Mouse (Mus musculus): ENCODE results near the gene Gm20441. TPM values are rescaled to one million over a fixed set of nuclear protein-coding genes. Genes with fewer than 3 reads are reported as not detected.

Gm20441 gene
- polyA plus RNA-seq (2012; rRNA removed) = not detected in 2 replicates

DNA sequence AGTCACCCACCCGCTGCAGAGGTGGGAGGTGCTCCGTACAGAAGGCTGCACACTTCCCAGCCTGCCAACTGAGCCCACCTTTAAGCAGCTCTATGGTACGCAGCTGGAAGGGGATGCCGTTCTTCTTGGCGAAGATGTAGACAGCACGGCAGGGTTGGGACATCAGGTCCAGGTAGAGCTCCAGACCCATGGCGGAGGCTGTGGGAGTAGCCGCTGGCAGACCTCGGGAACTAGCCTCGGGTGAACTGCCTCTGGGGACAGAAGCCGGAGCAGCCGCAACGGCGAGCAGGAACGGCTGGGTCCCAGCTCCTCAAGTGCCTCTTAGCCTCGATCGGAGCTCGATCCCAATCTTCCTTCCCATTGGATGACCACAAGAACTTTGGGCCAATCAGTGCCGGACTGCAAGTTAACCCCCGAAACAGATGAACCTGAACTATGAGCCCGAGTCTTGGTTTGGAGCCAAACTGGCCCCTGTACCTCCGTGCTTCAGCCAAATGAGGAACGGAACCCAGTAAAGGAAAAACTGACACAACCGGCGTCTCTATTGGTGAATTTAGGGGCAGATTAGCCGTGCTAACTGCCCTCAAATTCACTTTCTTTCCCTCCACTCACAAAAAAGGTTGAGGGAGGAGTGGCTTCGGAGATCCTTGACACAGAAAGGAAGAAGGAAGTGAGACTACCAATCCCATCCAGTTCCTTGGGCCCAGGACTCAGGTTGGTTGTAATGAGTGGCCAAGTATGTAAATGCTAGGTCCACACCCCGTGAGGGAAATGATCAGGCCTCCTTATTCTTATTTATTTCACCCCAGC lies at the start of gene Gm20441, which contains the start of gene Gstt3:
Gene Gm20441 (minus strand): TSS at position 186 of the 810 bp plus-strand sequence.
Gene Gstt3 (minus strand): TSS at position 646 of the 810 bp plus-strand sequence.
- H3K27ac ChIP-seq (ENCODE audit: control insufficient read depth, insufficient read depth, low read length) = no peak within 1 kb of the TSS
- peak; percentile 24 for DNase-seq
- TF ChIP-seq POLR2A (IDR thresholded peaks at IDR 0.05; ENCODE audit: control insufficient read depth, extremely low read depth, insufficient read depth, low read length, poor library complexity) (no peak), CTCF (IDR thresholded peaks at IDR 0.05; ENCODE audit: borderline replicate concordance, control insufficient read depth, extremely low read depth, insufficient read depth, low read length, poor library complexity) (no peak)
- 2% methylated on average over 28 of the region's 28 CpGs for WGBS
- 0 out of 2 replicates have a peak, but pooled peaks cover 2% of the 10 kb centered on the region for H3K27me3 ChIP-seq (ENCODE audit: control insufficient read depth, insufficient read depth, low read length)
- no peaks in the 10 kb centered on the region for H3K36me3 ChIP-seq (ENCODE audit: control insufficient read depth, insufficient read depth, low read length)
- peak within 1 kb of the TSS; percentile 39 for H3K4me3 ChIP-seq (ENCODE audit: control insufficient read depth, insufficient read depth, low read length)
- H3K4me1 ChIP-seq (replicated peaks; ENCODE audit: control insufficient read depth, insufficient read depth, low read length) = peaks cover 19% of the 10 kb centered on the region

DNA sequence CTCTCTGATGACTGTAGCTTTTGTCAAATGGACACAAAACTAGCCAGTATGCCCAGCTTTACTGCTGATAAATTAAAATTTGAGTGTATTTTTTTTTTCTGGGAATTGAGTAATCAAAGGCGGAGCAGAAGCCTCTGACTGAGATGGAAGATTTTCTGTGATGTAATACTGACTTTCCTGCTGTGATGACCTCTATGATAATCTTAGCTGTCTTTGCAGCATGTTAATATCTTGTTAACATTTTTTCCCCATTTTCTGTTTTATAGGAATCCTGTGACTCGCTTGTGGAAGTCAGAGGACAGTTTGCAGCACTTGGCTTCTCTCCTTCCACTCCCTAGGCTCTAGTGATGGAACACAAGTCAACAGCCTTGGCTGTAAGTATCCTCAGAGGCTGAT lies 49.5 kb upstream of the Gm20441 start:
- peaks cover 20% of the 10 kb centered on the region for H3K4me1 ChIP-seq (replicated peaks; ENCODE audit: control insufficient read depth, insufficient read depth, low read length)
- WGBS = 97% methylated on average over 2 of the region's 2 CpGs
- no peaks in the 10 kb centered on the region for H3K36me3 ChIP-seq (ENCODE audit: control insufficient read depth, insufficient read depth, low read length)
- H3K27ac ChIP-seq (ENCODE audit: control insufficient read depth, insufficient read depth, low read length) = no peak overlapping the region
- H3K27me3 ChIP-seq (ENCODE audit: control insufficient read depth, insufficient read depth, low read length) = no peaks in the 10 kb centered on the region
- TF ChIP-seq CTCF (IDR thresholded peaks at IDR 0.05; ENCODE audit: borderline replicate concordance, control insufficient read depth, extremely low read depth, insufficient read depth, low read length, poor library complexity) (no peak), POLR2A (IDR thresholded peaks at IDR 0.05; ENCODE audit: control insufficient read depth, extremely low read depth, insufficient read depth, low read length, poor library complexity) (no peak)
- DNase-seq = no peak
- no peak overlapping the region for H3K4me3 ChIP-seq (ENCODE audit: control insufficient read depth, insufficient read depth, low read length)

DNA sequence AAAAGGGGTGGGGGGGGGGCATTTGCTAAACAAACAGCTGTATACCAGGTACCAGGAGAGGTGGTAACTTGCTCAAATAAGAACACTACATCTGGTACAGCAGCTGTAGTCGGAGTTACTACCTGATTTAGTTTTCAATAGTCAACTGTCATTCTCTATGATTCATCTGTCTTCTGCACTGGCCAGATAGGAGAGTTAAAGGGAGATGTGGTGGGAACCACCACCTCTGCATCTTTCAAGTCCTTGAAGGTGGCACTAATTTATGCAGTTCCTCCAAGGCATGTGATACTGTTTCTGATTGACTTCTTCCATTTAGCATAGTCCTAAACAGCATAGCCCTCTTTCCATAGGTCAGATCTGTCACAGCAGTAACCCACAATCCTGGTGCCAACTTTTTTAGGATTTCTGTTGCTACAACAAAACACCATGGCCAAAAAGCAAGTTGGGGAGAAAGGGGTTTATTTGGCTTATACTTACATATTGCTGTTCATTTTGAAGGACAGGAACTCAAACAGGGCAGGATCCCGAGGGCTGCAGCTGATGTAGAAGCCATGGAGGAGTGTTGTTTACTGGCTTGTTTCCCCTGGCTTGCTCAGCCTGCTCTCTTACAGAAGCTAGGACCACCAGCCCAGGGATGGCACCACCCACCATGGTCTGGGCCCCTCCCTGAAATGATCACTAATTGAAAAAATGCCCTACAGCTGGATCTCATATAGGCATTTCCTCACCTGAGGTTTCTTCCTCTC lies 48.9 kb upstream of the Gm20441 start:
- Histone ChIP-seq H3K27me3 (ENCODE audit: control insufficient read depth, insufficient read depth, low read length) (no peaks in the 10 kb centered on the region), H3K4me3 (ENCODE audit: control insufficient read depth, insufficient read depth, low read length) (no peak overlapping the region), H3K36me3 (ENCODE audit: control insufficient read depth, insufficient read depth, low read length) (no peaks in the 10 kb centered on the region), H3K4me1 (replicated peaks; ENCODE audit: control insufficient read depth, insufficient read depth, low read length) (peaks cover 19% of the 10 kb centered on the region), H3K27ac (ENCODE audit: control insufficient read depth, insufficient read depth, low read length) (no peak overlapping the region)
- WGBS = 86% methylated on average over 2 of the region's 2 CpGs
- DNase-seq = no peak
- TF ChIP-seq POLR2A (IDR thresholded peaks at IDR 0.05; ENCODE audit: control insufficient read depth, extremely low read depth, insufficient read depth, low read length, poor library complexity) (no peak), CTCF (IDR thresholded peaks at IDR 0.05; ENCODE audit: borderline replicate concordance, control insufficient read depth, extremely low read depth, insufficient read depth, low read length, poor library complexity) (no peak)

DNA sequence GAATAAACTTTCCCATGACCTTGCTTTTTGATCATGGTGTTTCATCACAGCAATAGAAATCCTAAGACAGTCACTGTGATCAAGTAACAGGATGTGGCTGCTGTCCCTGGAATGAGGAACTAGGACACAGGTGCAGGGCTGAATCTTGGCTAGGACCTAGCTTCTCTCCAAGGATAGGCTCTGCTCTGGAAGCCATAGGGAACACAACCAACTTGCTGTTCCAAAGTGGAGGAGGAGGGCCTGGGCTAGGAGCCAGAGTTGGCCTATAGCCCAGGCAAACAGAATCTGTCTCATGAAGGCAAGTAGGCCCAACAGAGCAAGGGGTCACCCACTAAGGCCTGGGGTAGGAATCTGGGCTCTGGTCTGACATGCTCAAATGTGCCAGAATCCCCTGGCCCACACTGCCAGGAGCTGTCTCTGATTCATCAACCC lies 47.8 kb upstream of the Gm20441 start:
- H3K27me3 ChIP-seq (ENCODE audit: control insufficient read depth, insufficient read depth, low read length) = no peaks in the 10 kb centered on the region
- H3K36me3 ChIP-seq (ENCODE audit: control insufficient read depth, insufficient read depth, low read length) = no peaks in the 10 kb centered on the region
- TF ChIP-seq POLR2A (IDR thresholded peaks at IDR 0.05; ENCODE audit: control insufficient read depth, extremely low read depth, insufficient read depth, low read length, poor library complexity) (no peak), CTCF (IDR thresholded peaks at IDR 0.05; ENCODE audit: borderline replicate concordance, control insufficient read depth, extremely low read depth, insufficient read depth, low read length, poor library complexity) (no peak)
- no peak overlapping the region for H3K4me3 ChIP-seq (ENCODE audit: control insufficient read depth, insufficient read depth, low read length)
- H3K27ac ChIP-seq (ENCODE audit: control insufficient read depth, insufficient read depth, low read length) = no peak overlapping the region
- no peak for DNase-seq
- H3K4me1 ChIP-seq (replicated peaks; ENCODE audit: control insufficient read depth, insufficient read depth, low read length) = peaks cover 10% of the 10 kb centered on the region

GRCm38 (mm10) chr10:75827668-75828360 lies 47.1 kb upstream of the Gm20441 start:
- WGBS = 100% methylated on average over 4 of the region's 4 CpGs
- DNase-seq = no peak
- H3K27ac ChIP-seq (ENCODE audit: control insufficient read depth, insufficient read depth, low read length) = no peak overlapping the region

GRCm38 (mm10) chr10:75824530-75824929 lies 43.8 kb upstream of the Gm20441 start:
- H3K4me1 ChIP-seq (replicated peaks; ENCODE audit: control insufficient read depth, insufficient read depth, low read length) = no peaks in the 10 kb centered on the region; the same call in 1 of the 2 replicates
- H3K27me3 ChIP-seq (ENCODE audit: control insufficient read depth, insufficient read depth, low read length) = no peaks in the 10 kb centered on the region
- TF ChIP-seq CTCF (IDR thresholded peaks at IDR 0.05; ENCODE audit: borderline replicate concordance, control insufficient read depth, extremely low read depth, insufficient read depth, low read length, poor library complexity) = no peak
- no peak for TF ChIP-seq POLR2A (IDR thresholded peaks at IDR 0.05; ENCODE audit: control insufficient read depth, extremely low read depth, insufficient read depth, low read length, poor library complexity)
- H3K36me3 ChIP-seq (ENCODE audit: control insufficient read depth, insufficient read depth, low read length) = no peaks in the 10 kb centered on the region
- DNase-seq = no peak
- WGBS = 47% methylated on average over 4 of the region's 4 CpGs
- H3K27ac ChIP-seq (ENCODE audit: control insufficient read depth, insufficient read depth, low read length) = no peak overlapping the region
- no peak overlapping the region for H3K4me3 ChIP-seq (ENCODE audit: control insufficient read depth, insufficient read depth, low read length)

More at GRCm38 (mm10) chr10:75827668-75828360, 47.1 kb upstream of the Gm20441 start:
- H3K27me3 ChIP-seq (ENCODE audit: control insufficient read depth, insufficient read depth, low read length) = no peaks in the 10 kb centered on the region
- no peaks in the 10 kb centered on the region for H3K36me3 ChIP-seq (ENCODE audit: control insufficient read depth, insufficient read depth, low read length)
- no peak overlapping the region for H3K4me3 ChIP-seq (ENCODE audit: control insufficient read depth, insufficient read depth, low read length)
- TF ChIP-seq CTCF (IDR thresholded peaks at IDR 0.05; ENCODE audit: borderline replicate concordance, control insufficient read depth, extremely low read depth, insufficient read depth, low read length, poor library complexity) (no peak), POLR2A (IDR thresholded peaks at IDR 0.05; ENCODE audit: control insufficient read depth, extremely low read depth, insufficient read depth, low read length, poor library complexity) (no peak)
- peaks cover 5% of the 10 kb centered on the region; the same call in 1 of the 2 replicates for H3K4me1 ChIP-seq (replicated peaks; ENCODE audit: control insufficient read depth, insufficient read depth, low read length)

Data from thymus, adult 2 months (tissue).